Mouse (Mus musculus) liver, embryonic 14 days (tissue): ENCODE results near the gene 1700129C05Rik. TPM values are rescaled to one million over a fixed set of nuclear protein-coding genes. Genes with fewer than 3 reads are reported as not detected.

ENCODE experiments used
- polyA plus RNA-seq: library from polyadenylated mRNA; depleted of rRNA; stranded (reverse); fragments of >200 nt; gene quantifications from 2 replicates; pipeline ENCODE4 v1.2.3, GENCODE M21; 2012; rRNA removed

1700129C05Rik gene
- not detected in 2 replicates for polyA plus RNA-seq

GRCm38 (mm10) chr14:59142793-59143192, at the start of gene 1700129C05Rik:
Gene 1700129C05Rik (minus strand): TSS chr14:59142893.

GRCm38 (mm10) chr14:59178649-59179048, 36.0 kb upstream of the 1700129C05Rik start, which contains the start of gene Gm5142:
Gene Gm5142 (minus strand): TSS chr14:59178749.

Other genes starting within 250 kb of the 1700129C05Rik start
- not detected in 2 replicates for gene Gm5142, start 35.9 kb upstream of the 1700129C05Rik start, polyA plus RNA-seq
- 10.1 and 12.0 TPM in 2 replicates for gene Rcbtb1, start 58.3 kb upstream of the 1700129C05Rik start, polyA plus RNA-seq
- 0.07 TPM in 1 of 2 replicates, not detected in the other for gene Gm6904, start 117.3 kb upstream of the 1700129C05Rik start, polyA plus RNA-seq
- gene Phf11a, start 154.6 kb upstream of the 1700129C05Rik start, polyA plus RNA-seq: 0.14 and 0.15 TPM in 2 replicates
- 0.50 and 0.65 TPM in 2 replicates for gene Phf11b, start 198.5 kb upstream of the 1700129C05Rik start, polyA plus RNA-seq
- gene Phf11d, start 222.6 kb upstream of the 1700129C05Rik start, polyA plus RNA-seq: 0.81 and 1.2 TPM in 2 replicates